Mouse (Mus musculus) hindbrain, embryonic 16.5 days (tissue): ENCODE data around the gene Cox6b1. TPM values are rescaled to one million over a fixed set of nuclear protein-coding genes. Genes with fewer than 3 reads are reported as not detected.
A peak's percentile ranks its signal among the peaks of the same experiment; 100 is the strongest.

Source experiments
- ATAC-seq: fragments of 200-750 bp; cut with Nextera tagmentation; 2 replicates; pipeline ENCODE4 v1.8.0; 2017; ENCODE audit warnings: moderate TSS enrichment, moderate library complexity
- H3K27ac ChIP-seq: fragments of 300-500 bp; sonication (generic); 2 replicates; pipeline ENCODE4 v1.5.1; 2014; ENCODE audit warnings: low read depth, mild to moderate bottlenecking, control low read depth, low read length, moderate library complexity
- H3K27me3 ChIP-seq: fragments of 300-500 bp; sonication (generic); replicated peaks from 2 replicates; pipeline ENCODE4 v1.6.1; 2014; ENCODE audit warnings: low read length; ENCODE audit not compliant: control insufficient read depth, insufficient read depth
- H3K36me3 ChIP-seq: fragments of 300-500 bp; sonication (generic); 2 replicates; pipeline ENCODE4 v1.6.1; 2014; ENCODE audit warnings: mild to moderate bottlenecking, low read length, moderate library complexity, mixed read lengths; ENCODE audit not compliant: control insufficient read depth, insufficient read depth
- H3K4me1 ChIP-seq: fragments of 300-500 bp; sonication (generic); 2 replicates; pipeline ENCODE4 v1.6.1; 2014; ENCODE audit warnings: low read depth, low read length; ENCODE audit not compliant: control insufficient read depth, insufficient read depth
- H3K4me2 ChIP-seq: fragments of 300-500 bp; sonication (generic); 2 replicates; pipeline ENCODE4 v1.6.1; 2014; ENCODE audit warnings: mild to moderate bottlenecking, low read length, control low read depth, moderate library complexity
- H3K4me3 ChIP-seq: fragments of 300-500 bp; sonication (generic); 2 replicates; pipeline ENCODE4 v1.5.1; 2014; ENCODE audit warnings: mild to moderate bottlenecking, low read length, control low read depth, moderate library complexity
- H3K9ac ChIP-seq: fragments of 300-500 bp; sonication (generic); 2 replicates; pipeline ENCODE4 v1.6.1; 2014; ENCODE audit warnings: low read depth, mild to moderate bottlenecking, control low read depth, low read length, moderate library complexity
- H3K9me3 ChIP-seq: fragments of 300-500 bp; sonication (generic); 2 replicates; pipeline ENCODE4 v1.6.1; 2014; ENCODE audit warnings: mild to moderate bottlenecking, low read length, moderate library complexity; ENCODE audit not compliant: control insufficient read depth
- WGBS: fragments of 180-500 bp; shearing (Covaris S2); extraction: QIAGEN DNeasy Blood & Tissue Kit; methylation state at CpG from one replicate; pipeline ENCODE4 v1.1.7; 2014; 5-methylcytosine and 5-hydroxymethylcytosine counted together
- polyA plus RNA-seq: library from polyadenylated mRNA; unstranded; fragments of >200 nt; fragmentation: Nextera tagmentation; extraction: Ambion mirVana; gene quantifications from 2 replicates; pipeline ENCODE4 v1.2.1, GENCODE M21; 2015

The Cox6b1 gene
- polyA plus RNA-seq, 1 experiment from 2014 or later, result 1,310 TPM

GRCm38 (mm10) chr7:30599933-30600353, 26.0 kb downstream of the Cox6b1 start:
- H3K27me3 ChIP-seq, result no peaks in the 10 kb centered on the region
- H3K9me3 ChIP-seq, result no peaks in the 10 kb centered on the region
- ATAC-seq, result peak; percentile 99
- peak overlapping the region; percentile 27 for H3K4me3 ChIP-seq
- peak overlapping the region; percentile 37; the same call in 1 of the 2 replicates for H3K27ac ChIP-seq
- 0 out of 2 replicates have a peak overlapping the region, but pooled peaks have one; percentile 11 for H3K9ac ChIP-seq
- 2% methylated on average over 16 of the region's 16 CpGs for WGBS
- H3K4me1 ChIP-seq, result peaks cover 11% of the 10 kb centered on the region
- H3K36me3 ChIP-seq, result no peaks in the 10 kb centered on the region
- peak overlapping the region; percentile 53 for H3K4me2 ChIP-seq

GRCm38 (mm10) chr7:30598786-30599185, 27.2 kb downstream of the Cox6b1 start, which contains the start of gene Zbtb32:
Zbtb32 (minus strand) TSS chr7:30598909.
- peak within 1 kb of the TSS; percentile 37; the same call in 1 of the 2 replicates for H3K27ac ChIP-seq
- H3K4me2 ChIP-seq, result peak within 1 kb of the TSS; percentile 53
- peak within 1 kb of the TSS; percentile 27 for H3K4me3 ChIP-seq
- peaks cover 11% of the 10 kb centered on the region for H3K4me1 ChIP-seq
- H3K9me3 ChIP-seq, result no peaks in the 10 kb centered on the region
- no peaks in the 10 kb centered on the region for H3K27me3 ChIP-seq
- no peak for ATAC-seq
- H3K36me3 ChIP-seq, result no peaks in the 10 kb centered on the region
- WGBS, result 90% methylated on average over 12 of the region's 12 CpGs
- H3K9ac ChIP-seq, result 0 out of 2 replicates have a peak within 1 kb of the TSS, but pooled peaks have one; percentile 11

GRCm38 (mm10) chr7:30596811-30597210, 29.1 kb downstream of the Cox6b1 start:
- Histone ChIP-seq H3K9ac (no peak overlapping the region), H3K9me3 (no peaks in the 10 kb centered on the region)
- WGBS, result 74% methylated on average over 5 of the region's 5 CpGs

GRCm38 (mm10) chr7:30596093-30596492, 29.9 kb downstream of the Cox6b1 start:
- no peak for ATAC-seq
- no peaks in the 10 kb centered on the region for H3K36me3 ChIP-seq
- H3K4me2 ChIP-seq, result no peak overlapping the region
- no peak overlapping the region for H3K4me3 ChIP-seq
- H3K9ac ChIP-seq, result no peak overlapping the region
- no peaks in the 10 kb centered on the region for H3K27me3 ChIP-seq
- no peaks in the 10 kb centered on the region for H3K9me3 ChIP-seq
- peaks cover 11% of the 10 kb centered on the region for H3K4me1 ChIP-seq
- H3K27ac ChIP-seq, result no peak overlapping the region
- WGBS, result 87% methylated on average over 5 of the region's 5 CpGs

More at GRCm38 (mm10) chr7:30596811-30597210, 29.1 kb downstream of the Cox6b1 start:
- no peak overlapping the region for H3K4me2 ChIP-seq
- no peak overlapping the region for H3K4me3 ChIP-seq
- H3K27me3 ChIP-seq, result no peaks in the 10 kb centered on the region
- no peak for ATAC-seq
- no peak overlapping the region for H3K27ac ChIP-seq
- no peaks in the 10 kb centered on the region for H3K36me3 ChIP-seq
- peaks cover 11% of the 10 kb centered on the region for H3K4me1 ChIP-seq

GRCm38 (mm10) chr7:30594510-30595024, 31.4 kb downstream of the Cox6b1 start:
- no peak for ATAC-seq
- Histone ChIP-seq H3K9ac (no peak overlapping the region), H3K36me3 (no peaks in the 10 kb centered on the region), H3K9me3 (no peaks in the 10 kb centered on the region), H3K4me2 (no peak overlapping the region), H3K4me1 (peaks cover 7% of the 10 kb centered on the region), H3K27me3 (no peaks in the 10 kb centered on the region), H3K27ac (no peak overlapping the region), H3K4me3 (no peak overlapping the region)
- 58% methylated on average over 4 of the region's 4 CpGs for WGBS

GRCm38 (mm10) chr7:30593579-30594509, 32.1 kb downstream of the Cox6b1 start:
- no peaks in the 10 kb centered on the region for H3K36me3 ChIP-seq
- H3K4me3 ChIP-seq, result no peak overlapping the region
- H3K9ac ChIP-seq, result no peak overlapping the region
- H3K4me2 ChIP-seq, result no peak overlapping the region
- H3K9me3 ChIP-seq, result no peaks in the 10 kb centered on the region
- H3K4me1 ChIP-seq, result peaks cover 6% of the 10 kb centered on the region
- H3K27me3 ChIP-seq, result no peaks in the 10 kb centered on the region
- no peak for ATAC-seq
- no peak overlapping the region for H3K27ac ChIP-seq
- WGBS, result 71% methylated on average over 10 of the region's 10 CpGs

- Histone ChIP-seq H3K9ac (no peak overlapping the region), H3K36me3 (no peaks in the 10 kb centered on the region), H3K4me3 (no peak overlapping the region), H3K27me3 (no peaks in the 10 kb centered on the region), H3K27ac (no peak overlapping the region), H3K9me3 (no peaks in the 10 kb centered on the region), H3K4me1 (peaks cover 6% of the 10 kb centered on the region), H3K4me2 (no peak overlapping the region)
- ATAC-seq, result no peak
- 59% methylated on average over 4 of the region's 5 CpGs for WGBS
Measured at GRCm38 (mm10) chr7:30592772-30593423, 33.1 kb downstream of the Cox6b1 start.

- Histone ChIP-seq H3K9ac (no peak overlapping the region), H3K9me3 (no peaks in the 10 kb centered on the region), H3K4me2 (no peak overlapping the region), H3K27me3 (no peaks in the 10 kb centered on the region), H3K36me3 (no peaks in the 10 kb centered on the region; the same call in 1 of the 2 replicates), H3K4me3 (no peak overlapping the region), H3K27ac (no peak overlapping the region), H3K4me1 (peaks cover 16% of the 10 kb centered on the region)
- ATAC-seq, result no peak
- WGBS, result 27% methylated on average over 4 of the region's 4 CpGs
Measured at GRCm38 (mm10) chr7:30591605-30591951, 34.4 kb downstream of the Cox6b1 start.
